Mouse (Mus musculus) kidney, postnatal 36 days (tissue): ENCODE results near the gene Glb1l2.

Experiments
- DNase-seq, 2 experiments: peaks; one replicate each; pipeline ENCODE4 v3.0.0; 2021 to 2022; ENCODE audit warnings: mixed read lengths in 2 of 2

Glb1l2 gene

DNA sequence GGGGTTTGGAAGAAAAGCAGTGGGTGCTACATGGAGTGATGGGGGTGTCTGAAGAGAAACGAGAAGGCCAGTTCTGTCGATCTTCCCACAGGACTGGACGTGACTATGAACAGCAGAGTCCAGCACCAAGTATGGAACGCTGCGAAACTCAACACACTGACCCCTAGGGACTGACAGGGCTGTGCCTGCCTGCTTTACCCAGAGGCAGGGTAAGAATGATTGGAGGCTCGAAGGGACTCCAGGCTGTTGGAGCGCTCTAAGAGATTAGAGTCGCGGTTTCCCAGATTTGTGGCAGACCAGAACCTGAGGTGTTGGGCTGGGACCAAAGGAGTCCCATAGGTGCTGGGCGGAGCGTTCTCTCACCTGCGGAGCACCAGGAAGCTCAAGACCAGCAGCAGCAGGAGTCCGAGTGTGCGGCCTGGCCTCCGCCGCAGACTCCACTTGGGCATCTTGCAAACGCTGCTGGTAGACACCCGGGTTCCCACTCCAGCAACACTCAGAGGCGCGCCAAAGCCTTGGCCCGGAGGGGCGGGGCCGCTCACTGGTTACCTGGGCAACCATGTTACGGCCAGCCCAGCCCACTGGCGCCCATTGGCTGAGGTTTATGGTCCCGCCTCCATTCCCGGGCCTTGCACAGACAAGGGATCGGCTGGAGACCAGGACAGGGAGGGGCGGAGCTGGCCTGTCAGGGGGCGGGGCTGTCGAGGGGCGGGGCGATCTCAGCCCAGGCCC lies at the start of gene Glb1l2:
Gene Glb1l2 (minus strand): TSS at position 534 of the 732 bp plus-strand sequence.
- DNase-seq, result peak; percentile 98

DNA sequence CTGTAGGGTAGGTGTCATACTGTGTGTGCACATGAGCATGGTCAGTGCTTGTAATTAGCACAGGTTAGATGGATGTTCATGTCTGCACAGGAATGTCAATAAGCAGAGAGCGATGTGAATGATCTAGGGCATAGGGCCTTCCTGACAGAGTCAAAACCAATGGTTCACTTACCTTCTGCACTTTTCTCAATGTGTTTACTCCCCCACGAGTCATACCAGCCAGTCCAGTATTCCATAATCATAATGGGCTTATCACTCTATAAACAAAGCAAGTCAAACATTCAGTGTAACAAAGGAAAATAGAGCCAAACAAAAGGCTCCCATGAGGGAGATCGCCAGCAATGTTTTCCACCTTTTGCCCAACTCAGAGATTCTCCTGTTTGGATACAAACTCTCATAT lies 24.8 kb upstream of the Glb1l2 start:
- DNase-seq, result no peak

DNA sequence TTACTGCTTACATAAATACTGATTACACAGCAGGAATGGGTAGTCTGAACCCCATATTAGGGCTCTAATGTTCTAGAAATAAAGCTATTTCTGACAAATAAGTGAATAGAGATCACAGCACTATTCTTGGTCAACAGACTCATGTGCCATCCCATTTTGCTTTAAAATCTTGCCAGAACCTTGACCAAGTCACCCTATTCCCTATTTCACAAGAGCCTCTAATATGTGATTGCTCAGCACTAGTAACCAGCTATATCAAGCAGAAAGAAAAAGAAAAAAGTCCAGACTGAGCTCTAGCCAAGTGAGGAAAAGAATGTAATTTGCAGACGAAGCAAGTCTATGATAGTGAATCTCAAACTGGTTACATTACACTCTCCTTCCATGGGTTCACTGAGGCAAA lies 13.7 kb upstream of the Glb1l2 start:
- DNase-seq, result peak in 1 of 2 experiments; percentile 37

DNA sequence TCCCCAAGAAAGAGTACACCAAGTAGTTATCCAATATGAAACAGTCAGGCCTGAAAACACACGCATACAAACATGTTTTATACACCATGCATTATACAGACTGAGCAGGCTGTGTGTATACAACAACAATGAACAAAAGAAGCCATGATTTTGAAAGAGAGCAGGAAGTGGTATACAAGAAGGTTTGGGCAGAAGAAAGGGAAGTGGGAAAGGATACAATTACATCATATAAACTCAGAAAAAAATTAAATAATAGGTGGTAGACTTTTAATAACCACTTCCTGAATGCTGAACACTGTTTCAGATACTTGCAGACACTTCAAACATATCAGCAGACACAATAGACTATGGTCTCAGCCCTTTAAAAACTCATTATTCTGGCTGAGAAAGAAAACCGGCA lies 2.5 kb upstream of the Glb1l2 start:
- no peak for DNase-seq

DNA sequence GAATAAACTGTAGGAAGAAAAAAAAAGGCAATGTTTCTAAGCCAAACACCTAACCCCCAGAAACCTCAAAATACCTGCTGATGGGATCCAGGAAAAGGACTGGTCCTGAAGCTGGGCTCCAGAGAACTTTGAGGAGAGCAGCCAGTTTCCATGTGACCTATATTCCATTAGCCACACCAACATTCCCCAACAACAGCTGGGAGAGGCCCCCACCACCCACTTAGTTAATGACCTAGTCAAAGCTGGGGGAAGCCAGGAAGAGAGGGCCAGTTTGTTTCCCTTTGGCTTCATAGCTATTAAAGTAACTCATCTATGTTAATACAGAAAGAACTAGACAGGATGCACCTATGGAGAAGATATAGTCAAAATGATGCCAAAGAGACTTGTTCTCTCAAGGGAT lies 1.9 kb downstream of the Glb1l2 start:
- DNase-seq, result peak in 1 of 2 experiments; percentile 7

DNA sequence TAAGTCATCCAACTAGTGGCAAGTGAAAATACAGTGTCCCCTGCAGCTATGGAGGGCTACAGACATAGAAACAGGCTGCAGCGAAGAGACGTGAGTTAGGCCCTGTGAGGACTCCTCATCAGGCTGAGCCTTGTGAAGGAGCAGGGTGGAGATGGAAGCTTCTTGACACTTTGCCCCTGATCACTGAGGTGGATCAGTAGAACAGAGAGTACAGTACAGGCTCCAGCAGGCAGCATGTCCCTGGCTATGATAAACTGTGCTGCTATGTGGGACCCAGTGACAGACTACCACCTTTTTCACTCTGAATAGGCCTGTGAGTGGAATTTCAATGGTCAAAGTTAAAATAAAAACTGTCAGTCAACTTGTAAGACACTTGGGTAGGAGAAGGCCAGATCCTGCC lies 5.9 kb downstream of the Glb1l2 start:
- peak; percentile 71 to 90 for DNase-seq

DNA sequence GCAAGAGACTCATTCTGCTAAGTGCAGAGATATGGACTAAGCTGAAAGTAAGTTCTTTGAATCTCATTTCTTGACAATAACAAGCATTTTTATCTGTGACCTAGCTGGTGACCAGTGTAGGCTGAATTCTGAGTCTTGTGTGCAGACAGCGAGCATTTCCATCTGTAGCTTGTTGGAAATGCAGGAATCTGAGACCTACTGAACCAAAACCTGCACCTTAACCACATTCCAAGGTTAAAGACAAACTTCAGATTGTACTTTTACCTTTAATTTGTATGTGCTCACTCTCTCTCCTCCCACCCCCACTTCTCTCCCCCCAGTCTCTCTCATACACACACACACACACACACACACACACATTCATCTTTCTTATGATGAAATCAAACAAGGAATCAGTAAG lies 7.5 kb downstream of the Glb1l2 start:
- DNase-seq, result peak; percentile 42 to 69

DNA sequence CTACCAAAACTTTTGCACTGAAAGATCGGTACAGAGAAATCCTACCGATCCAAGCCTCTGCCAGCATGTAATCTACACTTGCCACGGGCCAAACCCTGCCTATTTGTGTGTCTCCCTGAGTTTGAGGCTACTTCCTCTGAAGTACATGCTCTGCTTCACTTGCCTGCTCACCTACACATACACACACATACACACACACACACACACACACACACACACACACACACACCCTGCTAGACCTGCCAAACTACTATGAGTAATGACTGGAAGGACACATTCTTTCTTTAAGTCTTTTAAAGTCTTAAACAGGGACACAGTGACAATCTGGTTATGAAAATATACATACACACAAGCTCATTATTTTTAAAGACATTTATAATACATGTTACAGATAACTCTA lies 8.1 kb downstream of the Glb1l2 start:
- peak; percentile 23 to 35 for DNase-seq

DNA sequence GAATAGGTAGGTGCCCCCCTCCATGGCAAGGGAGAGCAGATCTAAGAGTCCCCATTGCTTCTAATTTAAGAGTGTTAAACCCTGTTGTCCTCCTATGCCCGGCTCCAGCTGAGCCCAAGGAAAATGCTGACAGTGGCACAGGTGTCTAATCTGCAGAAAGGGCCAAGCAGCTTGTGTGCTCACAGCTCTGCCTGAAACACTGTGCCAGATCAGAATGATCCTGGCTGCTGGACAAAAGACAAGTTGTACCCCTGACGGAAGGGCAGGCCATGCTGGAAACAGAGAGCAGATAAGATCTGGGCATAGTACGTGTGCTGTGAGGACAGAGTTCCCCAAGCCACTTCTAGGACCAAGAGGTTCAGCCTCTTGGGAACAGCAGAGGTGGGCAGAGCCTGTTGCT lies 13.4 kb downstream of the Glb1l2 start:
- DNase-seq, result peak; percentile 18 to 47

DNA sequence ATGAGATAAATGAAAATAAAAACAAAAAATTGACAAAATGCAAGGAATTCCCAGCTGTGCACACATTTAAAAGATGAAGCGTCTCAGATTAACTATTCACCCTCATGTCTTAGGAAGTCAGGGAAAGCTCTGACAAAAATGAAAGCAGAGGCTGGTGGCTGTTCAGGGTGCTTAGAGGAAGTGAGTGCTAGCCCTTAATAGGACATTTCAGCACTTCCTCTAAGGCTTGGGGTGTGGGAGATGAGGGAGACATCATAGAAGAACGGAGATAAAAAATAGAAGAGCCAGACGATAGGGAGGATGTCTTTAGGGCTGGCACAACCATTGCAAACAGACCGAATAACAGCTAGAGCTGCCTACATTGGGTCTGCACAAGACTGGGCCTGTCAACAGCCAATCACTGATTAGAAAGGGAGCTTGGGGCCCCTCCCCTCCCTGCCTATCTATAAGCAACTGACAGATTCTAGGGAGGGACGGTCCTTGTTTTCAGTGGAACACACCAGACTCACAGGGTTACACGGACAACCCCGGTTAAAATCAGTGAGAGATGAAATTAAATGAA lies 22.8 kb downstream of the Glb1l2 start:
- no peak for DNase-seq

DNA sequence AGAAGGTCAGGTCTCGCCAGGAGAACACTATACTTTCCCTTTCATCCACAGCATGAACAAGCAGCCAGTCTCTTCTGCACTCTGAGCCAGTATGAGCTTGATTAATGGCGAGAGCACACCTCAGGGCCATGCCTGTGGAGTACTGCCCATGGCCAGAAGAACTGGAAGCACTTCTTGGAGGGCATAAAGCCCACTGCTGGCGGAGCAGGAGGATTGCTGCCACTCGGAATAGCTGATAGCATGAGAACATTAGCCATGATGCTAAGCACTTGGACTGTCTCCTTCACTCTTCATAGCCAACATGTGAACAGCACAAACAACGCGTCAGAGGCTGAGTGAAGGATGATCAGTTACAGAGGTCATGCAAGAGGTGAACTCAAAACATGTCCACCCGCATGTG lies 27.8 kb downstream of the Glb1l2 start:
- DNase-seq, result peak in 1 of 2 experiments; percentile 37

DNA sequence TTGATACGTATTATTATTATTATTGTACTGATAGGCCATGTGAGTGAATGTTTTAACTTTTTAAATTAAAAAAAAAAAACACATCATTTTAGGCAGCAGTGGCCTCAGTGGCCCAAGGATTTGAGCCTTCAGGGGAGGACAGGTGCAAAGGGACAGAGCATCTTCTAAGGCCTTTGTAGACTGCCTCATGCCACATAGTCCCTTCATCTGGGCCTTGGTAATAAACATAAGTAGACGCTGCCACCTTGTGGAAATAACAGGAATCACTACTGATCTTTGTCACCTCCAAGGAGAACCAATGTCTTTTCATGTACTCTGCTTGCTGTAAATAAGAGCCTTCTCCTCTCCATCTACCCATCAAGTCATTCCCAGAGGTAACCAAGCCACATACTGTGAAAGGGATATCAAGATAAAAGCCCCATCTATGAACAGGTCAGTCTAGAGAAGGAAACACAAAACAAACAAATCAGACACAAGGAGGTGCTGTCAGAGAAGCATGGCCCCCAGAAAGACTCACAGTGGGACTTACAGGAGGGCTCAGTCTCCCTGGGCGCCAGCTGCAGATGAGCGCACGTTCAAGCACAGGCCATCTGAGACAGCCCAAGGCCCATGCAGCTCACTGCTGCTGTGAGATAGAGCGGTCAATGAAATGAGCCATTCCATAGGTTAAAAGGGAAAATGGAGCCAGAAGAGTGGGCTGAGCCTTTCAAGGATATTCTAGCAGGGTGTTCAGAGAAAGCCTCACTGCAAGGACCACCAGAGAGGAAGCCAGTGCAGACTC lies 30.0 kb downstream of the Glb1l2 start:
- peak; percentile 52 to 56 for DNase-seq

DNA sequence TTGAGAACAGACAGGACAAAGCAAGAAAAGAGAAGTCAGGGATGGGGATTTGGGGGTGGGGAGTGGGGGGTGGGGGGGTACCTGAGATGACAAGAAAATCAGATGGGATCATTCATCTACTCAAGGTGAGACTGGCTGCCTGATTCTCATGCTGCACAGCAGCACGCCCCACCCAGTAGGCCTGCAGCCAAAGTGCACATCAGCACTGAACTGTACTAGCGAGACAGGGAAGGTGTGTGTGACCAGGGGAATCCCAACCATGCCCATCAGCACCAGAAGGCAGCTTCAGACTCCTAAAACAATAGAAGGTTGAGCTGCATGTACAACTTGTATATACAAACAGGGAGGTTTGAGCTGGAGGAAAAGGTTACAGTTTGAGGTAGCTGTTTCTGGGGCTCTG lies 30.6 kb downstream of the Glb1l2 start:
- no peak for DNase-seq

DNA sequence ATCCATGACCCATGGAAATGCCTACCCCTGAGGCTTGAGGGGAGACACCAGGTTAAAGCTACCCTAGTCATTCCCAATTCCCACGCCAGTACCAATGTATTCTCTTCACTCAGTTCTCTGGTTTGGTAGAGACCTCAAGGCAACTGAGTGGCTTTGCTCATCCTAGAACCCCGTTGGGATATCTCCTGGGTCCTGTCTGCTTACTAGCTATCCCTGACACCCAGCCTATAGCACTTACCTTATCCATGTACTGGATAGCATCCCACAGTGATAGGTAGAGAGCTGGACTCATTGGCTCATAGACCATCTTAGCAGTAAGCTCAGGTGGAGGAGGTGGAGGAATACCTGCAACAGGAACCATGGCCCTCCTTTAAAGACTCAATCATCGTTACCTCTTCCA lies 38.1 kb downstream of the Glb1l2 start:
- DNase-seq, result no peak

DNA sequence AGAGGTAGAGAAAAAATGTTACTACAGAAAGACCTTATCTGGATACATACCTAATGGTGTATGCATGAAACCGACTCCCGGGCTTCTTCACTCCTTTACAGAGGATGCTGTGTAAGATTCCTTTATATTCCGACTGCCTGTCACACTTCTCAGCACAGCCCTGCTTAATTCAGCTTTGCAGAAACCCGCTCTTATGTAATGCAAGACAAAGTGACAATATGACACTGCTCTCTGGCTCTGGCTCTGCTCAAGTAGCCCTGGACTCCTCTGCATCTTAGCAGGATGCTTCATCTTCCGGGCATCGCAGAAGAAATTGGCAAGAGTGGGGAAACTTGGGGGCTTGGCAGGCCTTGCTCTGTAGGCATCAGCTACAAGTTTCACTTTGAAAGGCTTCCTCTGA lies 43.8 kb downstream of the Glb1l2 start:
- no peak for DNase-seq

DNA sequence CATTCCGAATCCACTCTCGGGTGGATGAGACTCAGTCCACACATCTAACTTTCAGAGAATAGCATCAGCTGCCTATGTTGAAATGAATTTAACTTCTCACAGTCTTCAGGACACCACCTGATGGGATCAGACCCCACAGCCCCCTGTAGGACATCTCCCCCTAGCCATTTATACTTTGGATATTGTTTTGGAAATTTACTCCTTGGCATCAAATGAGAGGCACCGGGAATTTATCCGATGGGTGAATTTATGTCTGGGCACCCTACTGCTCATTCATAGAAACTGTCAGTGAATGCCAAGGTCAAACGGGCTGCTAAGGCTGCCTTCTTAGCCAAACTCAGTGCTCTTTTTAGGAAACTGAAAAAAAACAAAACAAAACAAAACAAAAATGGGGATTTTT lies 45.7 kb downstream of the Glb1l2 start:
- DNase-seq, result no peak

DNA sequence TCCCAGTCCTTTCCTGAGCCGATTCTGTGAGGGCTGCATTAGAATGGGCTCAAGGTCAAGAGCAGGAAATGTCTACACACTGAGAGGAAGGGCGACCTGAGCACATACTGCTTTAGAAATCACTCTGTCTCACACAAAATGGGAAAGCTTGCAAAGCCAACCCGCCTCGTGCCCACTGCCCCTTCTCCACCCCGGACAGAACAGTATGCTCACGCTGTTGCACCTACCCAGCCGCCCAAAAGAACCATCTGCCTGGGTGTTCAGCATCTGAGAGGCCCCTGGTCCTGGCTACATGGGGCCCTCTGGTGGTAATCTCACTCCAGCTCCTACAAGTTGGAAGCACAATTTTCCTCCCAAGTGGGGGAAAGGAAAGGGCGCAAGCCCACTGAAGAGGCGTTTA lies 46.2 kb downstream of the Glb1l2 start:
- peak; percentile 29 to 71 for DNase-seq

DNA sequence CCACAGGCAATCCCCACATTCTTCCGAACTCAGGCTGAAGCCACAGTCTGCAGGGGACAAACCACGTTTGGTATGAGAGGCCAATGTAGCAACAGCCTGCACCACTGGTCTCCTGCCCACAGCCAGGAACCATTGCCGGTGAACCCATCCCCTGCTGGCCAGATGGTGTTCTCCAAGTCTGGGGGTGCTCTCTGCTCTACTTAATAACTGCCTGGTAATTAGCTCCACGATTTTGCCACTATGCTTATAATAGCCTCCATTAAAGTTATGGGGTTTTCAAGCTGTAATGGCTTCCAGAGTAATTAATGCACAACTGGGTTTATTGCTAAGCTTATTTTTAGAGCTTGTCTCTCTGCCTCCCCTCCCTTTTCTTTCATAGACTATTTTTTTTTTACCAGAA lies 57.4 kb downstream of the Glb1l2 start:
- no peak for DNase-seq

DNA sequence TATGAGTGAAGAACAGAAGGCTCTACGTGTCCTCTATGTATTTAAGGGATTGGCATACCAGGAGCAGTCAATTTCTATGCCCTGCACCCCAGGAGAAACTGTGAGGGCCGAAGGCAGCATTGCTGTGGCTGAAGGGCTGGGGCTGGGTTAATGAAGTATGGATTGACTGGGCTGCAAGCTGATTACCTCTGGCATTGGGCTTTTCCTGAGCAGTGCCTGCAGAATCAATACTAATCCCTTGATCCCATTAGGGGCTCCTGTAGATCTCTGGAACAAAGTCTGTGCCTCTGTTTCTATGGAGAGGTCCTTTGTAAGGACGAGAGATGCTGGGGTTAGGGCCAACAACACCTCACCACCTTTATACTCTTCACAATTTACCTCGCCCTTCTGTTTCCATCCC lies 59.1 kb downstream of the Glb1l2 start:
- no peak for DNase-seq

DNA sequence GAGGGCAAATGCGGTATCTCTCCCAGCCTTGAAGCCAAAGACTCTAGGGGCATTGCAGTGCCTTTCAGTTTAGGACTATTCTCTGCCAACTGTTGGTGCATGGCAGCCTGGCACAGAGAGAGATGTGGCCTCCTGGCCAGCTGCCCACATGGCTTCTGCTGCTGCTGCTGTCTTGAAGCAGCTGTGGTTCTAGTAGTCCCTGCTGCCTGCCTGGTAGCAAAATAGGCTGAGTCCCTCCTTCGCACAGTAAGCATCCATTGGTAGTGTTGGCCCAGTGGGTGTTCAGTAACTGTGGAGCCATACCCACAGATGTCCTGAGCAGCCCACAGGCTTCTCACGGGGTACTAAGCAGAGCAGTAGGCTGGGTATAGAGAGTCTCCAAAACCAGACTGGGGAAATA lies 63.5 kb downstream of the Glb1l2 start:
- no peak for DNase-seq

DNA sequence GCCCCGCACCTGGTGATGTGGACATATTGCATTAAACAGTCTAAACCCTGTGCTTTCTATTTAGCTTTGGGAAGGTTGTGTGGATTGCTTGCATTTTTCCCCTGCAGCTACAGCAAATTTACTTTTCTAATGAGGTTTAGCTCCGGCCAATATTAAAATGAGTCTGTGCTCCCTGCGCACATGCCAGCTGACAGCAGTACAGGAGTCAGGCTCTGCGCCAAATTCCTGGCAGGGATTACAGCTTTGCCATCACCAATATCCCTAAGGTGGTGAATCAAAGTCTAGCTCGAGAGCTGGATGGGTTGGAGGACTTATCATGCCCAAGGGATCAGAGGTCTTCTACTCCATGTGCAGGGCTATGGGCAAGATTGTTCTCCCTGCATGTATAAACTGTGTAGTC lies 69.2 kb downstream of the Glb1l2 start:
- peak in 1 of 2 experiments; percentile 13 for DNase-seq

DNA sequence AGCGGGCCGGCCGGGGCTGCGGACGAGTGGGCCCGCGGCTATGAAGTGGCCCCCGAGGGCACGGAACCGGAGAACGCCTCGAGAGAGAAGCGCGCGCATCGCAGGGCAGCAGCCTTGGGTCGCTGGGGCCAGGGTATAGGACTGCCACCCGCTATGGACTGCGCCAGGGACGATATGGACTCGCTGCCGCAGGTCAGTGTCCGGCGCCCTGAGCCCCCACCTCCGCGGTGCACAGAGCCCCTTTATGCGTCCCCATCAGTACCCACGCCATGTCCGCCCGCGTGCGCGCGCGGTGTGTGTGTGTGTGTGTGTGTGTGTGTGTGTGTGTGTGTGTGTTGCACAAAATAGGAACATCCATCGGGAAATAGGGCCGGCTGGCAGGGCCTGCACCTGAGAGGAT lies 72.3 kb downstream of the Glb1l2 start:
- no peak for DNase-seq

DNA sequence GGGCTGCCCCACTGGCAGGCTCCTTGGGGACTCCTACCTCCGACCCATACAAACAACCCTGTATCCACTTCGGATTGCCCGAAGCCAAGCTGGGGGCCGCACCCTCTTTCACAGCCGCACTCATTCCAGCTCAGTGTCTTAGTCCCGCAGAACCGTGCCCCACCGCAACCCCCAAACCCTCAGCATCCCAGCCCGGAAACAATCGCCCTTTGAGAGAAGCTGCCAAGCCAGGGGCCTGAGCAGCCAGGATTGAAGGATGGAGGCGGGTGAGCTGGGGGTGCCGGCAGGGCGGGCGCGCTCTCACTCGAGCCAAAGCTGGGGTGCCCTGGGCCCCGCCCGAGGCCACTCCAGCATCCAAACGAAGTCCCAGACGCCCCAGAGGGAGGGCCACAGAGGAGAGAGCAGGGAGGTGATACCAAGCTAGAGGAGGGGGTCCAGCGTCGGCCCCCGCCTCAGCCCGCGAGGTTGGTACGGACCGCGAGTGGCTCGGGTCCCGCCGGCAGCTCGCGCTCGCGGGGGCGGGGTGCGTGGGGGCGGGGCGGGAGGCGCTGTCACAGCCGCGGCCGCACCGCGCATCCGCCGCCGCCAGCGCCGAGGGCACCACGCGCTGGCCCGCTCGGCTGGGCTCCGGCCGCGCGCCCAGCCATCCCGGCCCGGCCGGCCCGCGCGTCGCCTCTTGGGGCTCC lies 72.9 kb downstream of the Glb1l2 start, which contains the start of gene B3gat1:
Gene B3gat1 (plus strand): TSS at position 523 of the 686 bp plus-strand sequence.
- no peak for DNase-seq
